Mouse (Mus musculus) activated CD4-positive, CD25-positive, alpha-beta regulatory T cell, adult 9 weeks (primary cell): Measurements from ENCODE around the gene Bclaf1. TPM values are rescaled to one million over a fixed set of nuclear protein-coding genes. Genes with fewer than 3 reads are reported as not detected.

Source experiments
- polyA plus RNA-seq: library from polyadenylated mRNA; unstranded; fragments of 100-300 nt; shearing (Covaris generic); gene quantifications from one replicate; pipeline ENCODE4 v1.2.1, GENCODE M21; 2017

The Bclaf1 gene
- polyA plus RNA-seq: 177 TPM

DNA sequence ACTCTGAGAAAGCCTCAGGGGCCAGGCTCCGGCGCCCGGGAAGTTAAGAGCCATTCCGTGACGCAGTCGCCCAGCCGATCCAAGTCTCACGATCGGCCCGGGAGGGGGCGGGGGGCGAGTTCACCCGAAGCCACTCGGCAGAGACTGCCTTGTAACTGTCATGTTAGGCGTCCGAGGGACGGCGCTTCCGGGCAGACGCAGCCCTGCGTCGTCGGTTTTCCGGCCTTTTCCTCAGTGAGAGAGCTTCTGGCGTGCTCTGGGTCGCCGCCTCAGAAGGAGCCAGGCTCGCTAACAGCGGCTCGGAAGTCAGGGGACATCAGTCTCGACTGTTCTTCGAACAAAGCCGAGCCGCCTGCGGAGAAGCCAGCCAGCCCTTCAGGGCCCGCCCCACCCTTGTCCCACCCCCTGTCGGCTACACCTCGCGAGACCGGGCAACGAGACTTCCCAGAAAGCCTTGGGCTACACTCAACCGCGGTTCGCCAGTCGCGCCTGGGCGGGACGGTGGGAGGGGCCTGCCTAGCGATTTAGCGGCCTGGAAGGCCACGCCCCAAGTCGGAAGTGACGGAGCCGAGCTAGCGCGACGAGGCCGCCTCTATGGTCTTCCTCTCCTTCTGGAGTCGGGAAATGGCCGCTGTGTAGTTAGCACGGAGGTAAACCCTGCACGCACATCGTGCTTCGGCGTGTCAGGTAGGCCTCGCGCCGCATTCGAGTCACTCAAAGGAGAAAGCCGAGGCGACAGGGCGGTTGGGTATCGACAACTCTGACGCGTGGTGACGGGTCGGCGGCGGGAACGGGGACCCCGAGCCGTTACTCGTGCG, at the start of gene Bclaf1:
Gene Bclaf1, plus strand, starts transcription at position 552 of the 818 bp plus-strand sequence.

DNA sequence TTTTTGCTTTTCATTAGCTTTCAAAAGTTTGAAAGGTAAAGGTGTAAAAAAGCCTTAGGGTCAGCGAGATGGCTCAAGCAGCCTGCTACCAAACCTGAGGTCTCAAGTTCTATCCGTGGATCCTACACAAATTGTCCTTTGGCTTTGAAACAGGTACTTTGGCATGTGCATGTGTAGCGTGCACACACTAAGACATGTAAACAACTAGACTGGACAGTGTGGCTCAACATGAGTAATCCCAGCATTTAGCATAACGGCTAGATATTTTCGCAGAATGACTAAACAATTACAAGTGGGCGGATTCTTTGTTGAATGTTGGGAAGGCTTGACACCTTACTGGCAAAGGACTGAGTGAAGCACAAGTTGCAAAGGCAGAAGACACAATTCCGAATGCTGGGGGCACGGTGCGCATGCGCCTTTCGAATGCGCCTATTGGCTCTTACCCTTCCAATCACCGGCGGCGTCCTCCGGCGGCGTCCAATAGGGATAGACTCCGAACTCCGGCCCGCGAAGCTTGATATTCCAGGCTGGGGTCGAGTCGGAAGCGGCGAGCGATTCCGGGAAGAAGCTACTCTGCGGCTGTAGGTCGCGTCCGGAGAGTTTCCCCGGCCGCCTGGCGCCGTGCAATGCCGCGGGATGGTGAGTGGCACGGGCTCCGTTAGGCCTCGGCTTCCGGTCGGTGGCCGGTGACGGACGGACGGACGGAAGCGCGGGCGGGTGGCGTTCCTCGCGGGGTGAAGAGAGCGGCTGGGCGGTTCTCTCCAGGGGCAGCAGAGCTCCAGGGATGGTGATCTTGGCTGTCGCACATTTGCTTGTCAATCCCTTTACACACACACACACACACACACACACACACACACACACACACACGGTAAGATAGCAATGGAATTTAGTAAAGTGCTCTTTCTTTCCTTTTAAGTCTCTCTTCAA, 35.3 kb downstream of the Bclaf1 start, which contains the start of gene Mtfr2:
Gene Mtfr2, plus strand, starts transcription at position 486 of the 930 bp plus-strand sequence.

Other genes starting within 250 kb of the Bclaf1 start
- 14.9 TPM for gene Map7, start 164.0 kb upstream of the Bclaf1 start, polyA plus RNA-seq
- gene Mtfr2, start 35.3 kb downstream of the Bclaf1 start, polyA plus RNA-seq: 1.8 TPM